Mouse (Mus musculus): Measurements from ENCODE around the gene Aldh3a1. TPM values are rescaled to one million over a fixed set of nuclear protein-coding genes. Genes with fewer than 3 reads are reported as not detected.

Gene Aldh3a1
- polyA plus RNA-seq, 2 experiments from 2014 or later: not detected

- ATAC-seq: no peak
Measured at GRCm38 (mm10) chr11:61196616-61197353, 10.6 kb upstream of the Aldh3a1 start.

GRCm38 (mm10) chr11:61197935-61198334, 9.4 kb upstream of the Aldh3a1 start:
- no peak for ATAC-seq

- no peak for ATAC-seq
Measured at GRCm38 (mm10) chr11:61199620-61200362, 7.5 kb upstream of the Aldh3a1 start.

- no peak for ATAC-seq
Measured at GRCm38 (mm10) chr11:61202186-61202585, 5.2 kb upstream of the Aldh3a1 start.

- no peak for ATAC-seq
Measured at GRCm38 (mm10) chr11:61202810-61203209, 4.5 kb upstream of the Aldh3a1 start.

GRCm38 (mm10) chr11:61205167-61205950, 2.0 kb upstream of the Aldh3a1 start:
- no peak for ATAC-seq

- ATAC-seq: no peak
Measured at GRCm38 (mm10) chr11:61206136-61206535, 1.2 kb upstream of the Aldh3a1 start.

- no peak for ATAC-seq
Measured at GRCm38 (mm10) chr11:61208316-61208715, 979 bp downstream of the Aldh3a1 start.

- ATAC-seq: no peak
Measured at GRCm38 (mm10) chr11:61212102-61212501, 4.8 kb downstream of the Aldh3a1 start.

- ATAC-seq: no peak
Measured at GRCm38 (mm10) chr11:61215936-61216335, 8.6 kb downstream of the Aldh3a1 start.

GRCm38 (mm10) chr11:61220156-61220881, 13.0 kb downstream of the Aldh3a1 start:
- no peak for ATAC-seq

GRCm38 (mm10) chr11:61222007-61222406, 14.7 kb downstream of the Aldh3a1 start:
- no peak for ATAC-seq

GRCm38 (mm10) chr11:61222971-61223745, 15.8 kb downstream of the Aldh3a1 start:
- ATAC-seq: no peak

- ATAC-seq: no peak
Measured at GRCm38 (mm10) chr11:61224234-61224744, 17.0 kb downstream of the Aldh3a1 start.

GRCm38 (mm10) chr11:61224907-61225306, 17.6 kb downstream of the Aldh3a1 start:
- no peak for ATAC-seq

GRCm38 (mm10) chr11:61225511-61225910, 18.2 kb downstream of the Aldh3a1 start:
- ATAC-seq: no peak

GRCm38 (mm10) chr11:61225941-61226412, 18.6 kb downstream of the Aldh3a1 start:
- ATAC-seq: no peak

GRCm38 (mm10) chr11:61227816-61228215, 20.5 kb downstream of the Aldh3a1 start:
- ATAC-seq: no peak

- no peak for ATAC-seq
Measured at GRCm38 (mm10) chr11:61228406-61228805, 21.1 kb downstream of the Aldh3a1 start.

GRCm38 (mm10) chr11:61231329-61231728, 24.0 kb downstream of the Aldh3a1 start:
- ATAC-seq: no peak

GRCm38 (mm10) chr11:61234174-61234573, 26.8 kb downstream of the Aldh3a1 start:
- ATAC-seq: no peak
